Mouse (Mus musculus) neutrophil, adult 5-6 weeks (primary cell): ENCODE data around the gene Vps13c. TPM values are rescaled to one million over a fixed set of nuclear protein-coding genes. Genes with fewer than 3 reads are reported as not detected.

Experiments used
- ATAC-seq: fragments of 151-379, 151-347 bp; 2 replicates; pipeline ENCODE4 v1.8.0; 2017; ENCODE audit warnings: mild to moderate bottlenecking, moderate TSS enrichment; ENCODE audit not compliant: insufficient number of reproducible peaks, poor library complexity, low FRiP score, severe bottlenecking; ENCODE audit errors: extremely low read depth
- total RNA-seq: library from RNA; stranded (forward); fragments of 200-1000 nt; gene quantifications from 2 replicates; pipeline ENCODE4 v1.2.3, GENCODE M21; 2017

Gene Vps13c
- total RNA-seq, 1 experiment from 2014 or later: 42.7 TPM

DNA sequence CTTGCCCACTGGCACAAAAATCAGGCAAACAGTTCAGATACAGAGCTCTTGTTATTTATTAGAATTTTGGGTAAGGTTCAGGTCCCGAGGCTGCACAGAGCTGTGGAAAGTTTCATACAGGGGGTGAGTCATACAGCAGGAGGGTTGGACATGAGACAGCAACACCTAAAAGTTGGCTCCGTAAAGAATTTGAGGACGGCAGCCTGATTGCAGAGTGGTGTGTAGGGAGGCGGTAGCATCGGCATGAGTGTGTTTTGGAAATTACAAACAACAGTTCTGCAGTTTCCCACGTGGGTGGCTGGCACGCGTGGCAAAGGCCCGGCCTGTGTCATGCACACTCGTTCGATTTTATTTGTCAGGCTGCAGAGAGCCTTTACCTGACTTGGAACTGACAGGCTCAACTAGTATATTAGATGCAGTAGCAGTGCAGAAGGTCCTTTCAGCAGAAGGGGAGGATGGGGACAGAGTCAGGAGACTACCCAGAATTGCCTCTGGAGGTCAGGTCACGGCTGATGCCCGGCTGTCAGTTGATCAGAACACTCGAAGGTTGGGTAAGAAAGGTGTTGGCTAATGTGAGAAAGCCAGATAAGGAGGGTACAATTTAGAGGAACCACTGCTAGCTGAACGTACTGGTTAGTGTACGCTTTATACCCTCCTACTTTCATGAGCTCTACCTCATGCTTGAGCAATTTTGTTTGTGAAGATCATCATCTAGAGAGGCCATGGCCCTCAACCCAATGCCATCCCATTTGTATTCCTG lies 29.7 kb downstream of the Vps13c start:
- ATAC-seq: no peak

- no peak for ATAC-seq
Observed at GRCm38 (mm10) chr9:67874522-67875222, 34.5 kb downstream of the Vps13c start.

DNA sequence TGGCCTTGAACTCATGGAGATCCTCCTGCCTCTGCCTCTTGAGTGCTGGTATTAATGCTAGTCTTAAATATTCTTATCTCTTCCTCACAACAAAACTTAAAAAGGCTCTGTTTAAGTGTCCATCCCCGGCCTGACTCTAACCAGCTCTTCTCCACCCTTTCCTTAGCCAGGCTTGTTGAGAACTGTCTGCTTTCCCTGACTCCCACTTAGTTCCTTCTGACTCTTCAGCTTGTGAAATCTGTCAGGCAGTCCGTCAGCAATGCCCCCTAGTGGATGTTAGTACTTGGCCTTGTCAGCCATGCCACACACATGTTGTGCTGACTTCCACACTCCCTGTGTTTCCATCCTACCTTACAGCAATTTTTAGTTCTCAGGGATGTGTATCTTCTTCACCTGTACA lies 35.1 kb downstream of the Vps13c start:
- ATAC-seq: no peak

DNA sequence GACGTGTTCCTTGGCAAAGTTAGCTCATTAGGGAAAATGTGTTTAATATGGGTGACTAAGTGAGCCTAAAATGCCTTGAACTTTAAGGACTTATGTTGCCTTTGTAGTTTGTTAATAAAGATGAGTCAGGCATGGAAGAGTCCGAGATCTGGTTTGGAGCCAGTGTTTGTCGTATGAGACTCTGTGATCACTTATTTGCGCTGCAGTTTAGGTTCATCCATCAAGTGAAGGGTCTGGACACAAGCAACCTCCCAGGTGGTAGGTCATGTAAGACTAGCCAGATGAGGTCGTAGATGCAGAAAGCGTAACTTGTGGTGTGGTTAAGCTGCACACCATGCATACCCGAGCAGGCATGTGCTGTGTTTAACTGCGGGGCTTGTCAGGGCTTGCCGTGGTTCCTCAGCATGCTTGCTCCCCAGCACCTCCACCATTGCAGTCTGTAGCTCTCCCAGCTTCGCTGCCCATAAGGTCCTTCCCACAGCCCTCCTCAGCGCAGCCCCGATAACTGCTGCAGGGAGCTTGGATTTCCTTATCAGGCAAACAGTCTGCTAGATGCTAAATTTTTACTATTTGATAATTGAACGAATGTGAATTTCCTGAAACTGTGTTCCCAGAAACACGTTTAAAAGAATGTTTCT lies 37.0 kb downstream of the Vps13c start:
- ATAC-seq: no peak

- ATAC-seq: no peak
Observed at GRCm38 (mm10) chr9:67878197-67878769, 38.1 kb downstream of the Vps13c start.

GRCm38 (mm10) chr9:67883349-67883984 lies 43.3 kb downstream of the Vps13c start:
- ATAC-seq: no peak

GRCm38 (mm10) chr9:67884095-67884494 lies 43.9 kb downstream of the Vps13c start:
- no peak for ATAC-seq

DNA sequence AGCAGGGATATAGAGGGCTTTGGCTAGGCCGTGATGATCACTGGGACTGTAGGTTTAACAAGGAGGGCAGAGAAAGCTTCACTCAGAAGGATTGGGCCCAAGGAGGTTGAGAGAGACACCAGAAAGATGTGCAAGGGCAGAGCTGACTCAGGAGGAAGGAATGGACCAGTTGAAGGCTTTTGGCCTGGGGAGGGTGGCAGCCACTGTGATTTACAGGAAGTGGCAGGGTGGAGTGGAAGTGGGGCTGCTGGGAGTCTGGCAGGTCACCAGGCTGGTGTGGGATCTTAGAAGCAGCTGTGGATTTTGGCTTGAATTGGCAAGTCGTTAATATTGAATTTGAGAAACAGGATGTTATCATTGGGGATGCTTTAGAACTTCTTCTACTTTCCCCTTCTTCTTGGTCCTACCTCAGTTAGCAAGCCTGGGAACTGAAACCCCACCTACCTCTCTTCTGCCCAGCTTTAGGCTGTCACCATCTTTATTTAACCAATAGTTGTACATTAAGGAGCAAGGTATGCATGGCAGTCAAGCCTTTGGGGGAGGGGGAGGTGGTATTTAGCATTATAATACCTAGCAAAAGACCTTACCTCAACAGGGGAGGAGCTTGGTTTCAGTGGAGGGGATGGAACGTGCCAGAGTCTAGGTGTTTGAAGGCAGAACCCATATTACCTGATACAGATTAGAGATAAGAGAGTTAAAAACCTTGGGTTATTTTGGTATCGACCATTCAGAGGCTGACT lies 47.0 kb downstream of the Vps13c start:
- no peak for ATAC-seq

DNA sequence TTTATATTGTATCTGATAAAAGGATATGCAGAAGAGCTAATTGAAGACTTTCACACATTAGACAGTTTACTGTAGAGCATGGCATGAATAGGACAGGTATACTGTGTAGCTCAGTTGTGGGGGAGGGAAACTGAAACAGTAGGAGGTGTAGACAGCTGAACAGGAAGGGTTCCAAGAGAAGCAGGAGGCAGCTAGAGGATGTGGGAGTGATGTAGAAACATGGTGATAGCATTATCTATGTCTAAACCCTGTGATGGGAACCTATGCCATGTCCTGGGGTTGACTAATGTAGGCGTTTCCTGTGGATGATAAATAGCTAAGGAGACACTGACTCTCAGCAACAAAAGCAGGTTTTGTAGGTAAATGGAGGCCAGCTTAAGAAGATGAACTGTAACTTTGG lies 53.3 kb downstream of the Vps13c start:
- ATAC-seq: no peak

DNA sequence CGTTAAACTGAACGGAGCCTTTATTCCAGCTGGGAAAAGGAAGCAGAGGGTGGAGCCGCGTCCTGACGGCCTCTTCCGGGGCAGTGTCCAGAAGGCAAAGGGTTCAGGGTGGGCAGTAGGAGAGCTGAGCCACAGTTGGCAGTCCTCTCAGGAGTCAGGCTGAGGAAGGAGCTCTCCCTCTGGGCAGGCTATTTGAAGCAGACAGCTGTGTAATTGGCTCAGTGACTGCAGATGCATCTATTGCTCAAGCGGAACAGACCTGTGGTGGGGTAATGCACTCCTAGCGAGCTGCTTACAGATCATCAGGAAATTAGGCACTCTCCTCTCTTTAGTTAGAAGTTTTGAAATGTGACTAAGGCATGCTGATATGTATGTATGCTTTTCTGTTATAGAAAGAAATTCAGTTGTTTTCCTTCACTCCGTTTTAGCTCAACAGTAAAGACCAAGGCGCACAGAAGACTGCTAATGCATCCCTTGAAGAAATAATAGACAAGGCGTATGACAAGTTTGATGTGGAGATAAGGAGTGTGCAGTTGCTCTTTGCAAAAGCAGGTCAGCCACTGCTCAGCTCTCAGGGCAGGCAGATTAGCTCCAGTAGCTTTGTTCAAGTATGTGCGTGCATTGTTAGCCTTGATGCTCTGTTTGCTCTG lies 56.6 kb downstream of the Vps13c start:
- no peak for ATAC-seq

DNA sequence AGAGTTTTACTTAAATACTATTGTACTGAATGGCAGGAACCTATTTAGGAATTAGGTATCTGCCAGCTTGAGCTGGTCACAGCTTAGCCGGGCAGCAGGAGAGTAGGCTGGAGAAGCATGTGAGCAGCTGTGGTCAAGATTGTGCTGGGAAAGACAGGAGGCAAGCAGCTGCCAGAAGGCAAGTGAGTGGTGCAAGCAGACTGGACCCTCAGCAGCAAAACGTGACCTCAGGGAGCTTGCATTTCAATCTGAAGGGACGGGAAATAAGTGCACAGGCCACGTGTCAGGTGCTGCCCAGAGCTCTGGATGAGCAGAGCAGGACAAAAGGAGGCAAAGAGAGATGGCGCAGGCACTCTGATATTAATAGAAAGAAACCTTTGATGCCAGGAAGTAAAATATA lies 60.2 kb downstream of the Vps13c start:
- no peak for ATAC-seq

DNA sequence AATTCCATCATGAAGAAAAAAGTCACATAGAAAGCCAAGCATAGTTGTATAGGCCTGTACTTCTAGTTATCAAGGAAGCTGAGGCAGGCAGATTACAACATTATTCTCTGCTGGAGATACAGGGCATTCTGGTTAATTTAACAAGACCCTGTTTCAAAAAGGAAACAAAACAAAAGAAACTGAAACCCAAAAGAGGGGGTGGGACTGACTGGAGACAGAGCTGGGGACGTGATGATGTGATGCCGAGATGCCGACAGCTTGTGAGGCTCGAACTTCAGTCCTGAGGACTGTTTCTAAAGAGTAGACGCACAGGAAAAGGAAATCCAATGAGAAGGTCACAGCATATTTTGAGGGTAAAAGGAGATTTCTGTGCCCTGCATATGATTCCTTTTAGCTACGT lies 64.2 kb downstream of the Vps13c start:
- no peak for ATAC-seq

DNA sequence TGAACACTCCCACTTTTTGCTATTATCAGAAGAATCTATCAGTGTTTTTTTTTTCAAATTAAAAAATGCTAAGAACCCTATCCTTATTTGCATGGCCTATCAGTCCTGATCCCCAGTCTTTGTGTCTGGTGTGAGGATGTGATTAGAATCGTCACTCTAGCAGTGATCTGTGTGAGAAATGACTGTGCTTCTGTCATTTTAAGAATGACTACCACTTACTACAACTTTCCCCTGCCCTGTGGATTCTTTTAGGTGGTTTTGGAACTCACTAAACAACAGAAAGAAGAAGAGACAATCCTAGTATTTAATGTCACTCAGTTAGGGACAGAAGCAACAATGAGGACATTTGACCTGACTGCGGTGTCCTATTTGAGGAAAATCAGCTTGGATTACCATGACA lies 65.3 kb downstream of the Vps13c start:
- ATAC-seq: no peak

- no peak for ATAC-seq
Observed at GRCm38 (mm10) chr9:67914681-67915080, 74.5 kb downstream of the Vps13c start.

DNA sequence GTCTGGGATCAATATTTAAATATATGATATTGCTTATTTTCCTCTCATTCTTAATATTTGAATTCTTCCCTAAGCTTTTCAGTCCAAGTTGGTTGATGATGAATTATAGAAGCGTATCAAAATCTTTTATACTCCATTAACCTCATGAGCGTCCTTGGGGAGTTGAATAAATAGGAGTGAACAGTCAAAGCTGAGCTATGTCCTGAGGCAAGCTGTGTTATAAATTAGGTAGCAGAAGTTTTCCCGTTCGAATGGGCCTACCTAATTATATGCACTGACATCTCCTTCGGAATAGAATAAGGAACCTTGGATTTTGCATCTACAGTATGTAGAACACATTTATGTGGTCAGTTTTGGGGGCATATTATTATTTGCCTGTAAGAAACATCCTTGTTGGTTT lies 82.2 kb downstream of the Vps13c start:
- no peak for ATAC-seq

DNA sequence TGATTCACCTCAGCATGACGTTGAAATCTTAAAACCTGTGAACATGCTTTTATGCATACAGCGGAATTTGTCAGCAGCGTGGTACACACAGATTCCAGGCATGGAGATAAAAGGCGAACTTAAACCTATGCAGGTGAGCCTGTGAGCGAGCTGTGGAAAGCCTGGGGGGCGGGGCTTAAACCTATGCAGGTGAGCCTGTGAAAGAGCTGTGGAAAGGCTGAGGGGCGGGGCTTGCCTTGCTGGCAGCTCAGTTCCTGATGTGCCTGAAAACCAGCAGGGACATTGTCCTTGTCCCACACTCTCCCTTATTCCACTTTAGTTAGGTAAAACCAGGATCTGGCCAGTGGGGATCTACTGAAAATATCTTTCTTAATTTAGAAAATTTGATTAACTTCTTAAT lies 90.4 kb downstream of the Vps13c start:
- ATAC-seq: no peak

- ATAC-seq: no peak
Observed at GRCm38 (mm10) chr9:67937286-67937685, 97.1 kb downstream of the Vps13c start.

DNA sequence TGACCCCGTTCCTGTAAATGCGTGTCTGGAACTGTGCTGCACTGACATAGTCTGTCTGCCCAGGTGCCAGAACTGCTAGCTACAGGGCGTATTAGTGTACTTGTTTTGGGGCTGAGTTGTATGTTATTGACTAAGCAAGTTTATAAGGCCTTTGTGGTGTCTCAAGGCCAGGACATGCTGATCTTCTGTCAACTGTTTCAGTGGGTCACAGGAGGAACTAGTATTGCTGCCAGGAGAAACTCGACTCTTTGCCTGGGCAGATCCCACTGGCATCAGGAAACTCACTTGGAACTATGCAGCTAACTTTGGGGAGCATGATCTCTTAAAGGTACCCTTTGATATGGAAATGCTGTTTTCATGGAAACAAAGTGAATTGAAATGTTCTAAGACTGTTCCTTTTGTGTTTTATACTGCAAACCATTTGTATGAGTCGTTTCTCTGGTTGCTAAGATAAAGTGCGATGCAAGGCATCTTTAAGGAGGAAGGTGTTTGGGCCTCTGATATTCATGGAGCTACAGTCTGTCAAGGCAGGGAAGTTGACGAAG lies 115.3 kb downstream of the Vps13c start:
- ATAC-seq: no peak
